Mouse (Mus musculus): ENCODE measurements around the gene Bri3bp. TPM values are rescaled to one million over a fixed set of nuclear protein-coding genes. Genes with fewer than 3 reads are reported as not detected.
"Not testable (repeated sequence)": the region's sequence is repeated elsewhere in the genome, so short reads cannot be mapped to it uniquely, and the experiment has no call there.

Gene Bri3bp
- polyA plus RNA-seq, 1 experiment from 2014 or later, result 40.2 TPM

DNA sequence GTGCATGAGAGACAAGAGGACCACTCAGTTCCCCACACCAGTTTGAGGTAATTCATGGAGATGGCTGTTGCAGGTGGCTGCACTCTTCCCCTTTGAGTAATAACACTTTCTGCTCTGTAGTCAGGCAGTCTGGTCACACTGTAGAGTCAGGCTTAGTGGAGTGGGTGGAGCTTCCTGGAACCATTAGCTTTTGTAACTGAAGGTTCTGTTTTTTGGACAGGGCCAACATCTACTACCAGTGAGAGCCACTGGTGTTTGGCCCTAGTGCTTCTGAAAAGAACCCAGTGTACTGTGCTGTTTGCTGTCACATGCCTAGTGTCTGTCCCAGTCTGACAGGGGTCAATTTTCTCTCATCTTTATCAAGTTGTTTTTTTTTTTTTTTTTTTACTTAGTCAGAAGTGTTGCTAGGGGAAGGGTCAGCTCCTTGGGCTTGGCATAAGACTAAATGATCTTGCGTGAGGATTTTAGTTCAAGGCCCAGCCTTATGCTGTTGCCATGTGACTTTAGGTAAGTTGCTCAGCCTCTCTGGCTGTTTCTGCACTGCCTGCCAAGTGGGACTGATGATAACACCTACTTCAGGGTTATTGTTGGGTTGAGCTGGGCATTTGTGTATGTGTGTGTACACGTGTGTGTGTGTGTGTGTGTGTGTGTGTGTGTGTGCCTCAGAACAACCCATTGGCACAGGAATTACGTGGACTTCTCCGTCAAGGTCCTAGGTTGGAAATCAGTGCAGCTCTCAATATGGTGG lies 43.8 kb downstream of the Bri3bp start:
- Histone ChIP-seq H3K27ac (ENCODE audit: low read depth, low read length) (no peak overlapping the region), H3K9me3 (ENCODE audit: control insufficient read depth, low read length) (no peaks in the 10 kb centered on the region), H3K36me3 (ENCODE audit: control insufficient read depth, insufficient read depth, low read length) (peaks cover 20% of the 10 kb centered on the region; the same call in 1 of the 2 replicates), H3K4me2 (ENCODE audit: low read length) (no peak overlapping the region), H3K9ac (ENCODE audit: low read depth, low read length) (no peak overlapping the region), H3K4me3 (ENCODE audit: low read length) (no peak overlapping the region), H3K27me3 (replicated peaks; ENCODE audit: control insufficient read depth, insufficient read depth, low read length) (no peaks in the 10 kb centered on the region), H3K4me1 (ENCODE audit: control insufficient read depth, insufficient read depth, low read depth, low read length) (peaks cover 13% of the 10 kb centered on the region)
- ATAC-seq, result no peak
- 94% methylated on average over 4 of the region's 4 CpGs for WGBS

DNA sequence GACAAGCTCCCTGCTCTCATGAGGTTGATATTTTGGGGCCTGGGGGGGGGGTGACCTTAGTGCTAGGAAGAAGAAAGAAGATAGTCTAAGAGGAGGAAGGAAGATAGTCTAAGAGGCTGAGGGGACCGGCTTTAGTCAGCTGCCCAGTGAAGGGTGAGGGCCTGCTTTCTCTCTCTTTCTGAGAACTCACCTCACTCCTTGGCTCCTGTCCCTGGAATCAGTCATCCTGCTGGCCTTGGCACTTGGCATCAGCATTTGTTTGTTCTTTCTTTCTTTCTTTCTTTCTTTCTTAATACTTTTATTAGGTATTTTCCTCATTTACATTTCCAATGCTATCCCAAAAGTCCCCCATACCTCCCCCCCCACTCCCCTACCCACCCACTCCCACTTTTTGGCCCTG lies 44.7 kb downstream of the Bri3bp start:
- no peak for ATAC-seq
- H3K4me2 ChIP-seq (ENCODE audit: low read length), result no peak overlapping the region
- 93% methylated on average over 1 of the region's 1 CpGs for WGBS
- no peak overlapping the region for H3K9ac ChIP-seq (ENCODE audit: low read depth, low read length)
- H3K36me3 ChIP-seq (ENCODE audit: control insufficient read depth, insufficient read depth, low read length), result peaks cover 20% of the 10 kb centered on the region
- no peaks in the 10 kb centered on the region for H3K27me3 ChIP-seq (replicated peaks; ENCODE audit: control insufficient read depth, insufficient read depth, low read length)
- H3K4me1 ChIP-seq (ENCODE audit: control insufficient read depth, insufficient read depth, low read depth, low read length), result peaks cover 8% of the 10 kb centered on the region
- no peaks in the 10 kb centered on the region for H3K9me3 ChIP-seq (ENCODE audit: control insufficient read depth, low read length)
- no peak overlapping the region for H3K4me3 ChIP-seq (ENCODE audit: low read length)
- no peak overlapping the region for H3K27ac ChIP-seq (ENCODE audit: low read depth, low read length)

DNA sequence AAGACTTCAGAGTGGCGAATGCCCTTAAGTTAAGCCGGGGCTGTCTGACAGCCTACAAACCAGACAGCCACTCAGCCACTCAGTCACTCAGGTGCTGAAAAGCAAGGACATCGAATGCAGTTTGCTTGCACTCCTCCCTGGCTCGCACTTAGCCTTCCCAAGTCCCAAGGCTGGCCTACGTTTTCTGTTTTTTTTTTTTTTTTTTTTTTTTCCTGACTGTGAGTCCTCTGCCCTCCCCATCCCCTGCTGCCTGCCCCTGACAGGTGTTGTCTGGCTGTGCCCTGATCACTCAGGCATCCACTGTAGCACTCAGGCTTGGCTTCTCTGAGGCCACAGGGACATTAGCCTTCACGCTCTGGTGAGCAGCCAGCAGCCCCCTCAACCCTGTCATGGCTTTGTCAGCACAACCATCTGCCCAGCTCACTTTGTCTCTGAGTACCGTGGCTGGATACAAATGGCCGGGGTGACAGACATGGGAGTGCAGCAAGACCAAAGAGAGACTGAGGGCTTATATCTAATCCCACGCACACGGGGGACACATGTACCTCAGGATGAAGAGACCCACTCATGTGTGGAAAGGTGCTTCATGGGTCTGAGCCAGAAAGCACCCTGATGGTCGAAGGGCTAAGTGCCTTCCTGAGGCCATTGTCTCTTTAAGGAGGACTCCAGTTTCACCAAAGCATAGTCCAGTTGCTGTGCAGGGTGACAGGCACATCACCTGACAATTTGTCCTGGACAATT lies 46.2 kb downstream of the Bri3bp start:
- WGBS, result 41% methylated on average over 11 of the region's 11 CpGs
- Histone ChIP-seq H3K9me3 (ENCODE audit: control insufficient read depth, low read length) (no peaks in the 10 kb centered on the region), H3K4me2 (ENCODE audit: low read length) (no peak overlapping the region), H3K27ac (ENCODE audit: low read depth, low read length) (peak overlapping the region; percentile 59), H3K9ac (ENCODE audit: low read depth, low read length) (no peak overlapping the region), H3K4me1 (ENCODE audit: control insufficient read depth, insufficient read depth, low read depth, low read length) (peaks cover 8% of the 10 kb centered on the region), H3K27me3 (replicated peaks; ENCODE audit: control insufficient read depth, insufficient read depth, low read length) (no peaks in the 10 kb centered on the region), H3K4me3 (ENCODE audit: low read length) (no peak overlapping the region), H3K36me3 (ENCODE audit: control insufficient read depth, insufficient read depth, low read length) (peaks cover 23% of the 10 kb centered on the region)
- peak; percentile 83 for ATAC-seq

DNA sequence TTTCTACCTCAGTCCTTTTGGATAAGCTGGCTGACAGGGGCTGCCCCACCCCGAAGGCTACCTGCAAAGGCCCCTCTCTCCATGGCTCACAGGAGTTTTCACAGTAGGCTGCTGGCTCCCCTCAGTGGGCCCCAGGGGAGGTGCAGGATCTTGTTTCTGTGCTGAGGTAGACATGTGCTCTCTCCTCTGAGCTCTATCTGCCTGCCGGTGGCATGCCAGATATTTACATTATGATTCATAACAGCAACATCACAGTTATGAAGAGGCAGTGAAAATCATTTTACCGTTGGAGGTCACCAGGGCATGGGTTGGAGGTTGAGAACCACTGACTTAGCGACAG lies 46.7 kb downstream of the Bri3bp start:
- Histone ChIP-seq H3K36me3 (ENCODE audit: control insufficient read depth, insufficient read depth, low read length) (peaks cover 23% of the 10 kb centered on the region), H3K27me3 (replicated peaks; ENCODE audit: control insufficient read depth, insufficient read depth, low read length) (no peaks in the 10 kb centered on the region), H3K4me1 (ENCODE audit: control insufficient read depth, insufficient read depth, low read depth, low read length) (peaks cover 8% of the 10 kb centered on the region), H3K4me3 (ENCODE audit: low read length) (no peak overlapping the region), H3K9me3 (ENCODE audit: control insufficient read depth, low read length) (no peaks in the 10 kb centered on the region), H3K9ac (ENCODE audit: low read depth, low read length) (no peak overlapping the region), H3K4me2 (ENCODE audit: low read length) (no peak overlapping the region), H3K27ac (ENCODE audit: low read depth, low read length) (peak overlapping the region; percentile 59)
- whole genome bisulfite sequencing, result 59% methylated on average over 4 of the region's 4 CpGs
- no peak for ATAC-seq

GRCm38 (mm10) chr5:125488953-125489352 lies 47.6 kb downstream of the Bri3bp start:
- not testable (repeated sequence) for H3K27me3 ChIP-seq (replicated peaks; ENCODE audit: control insufficient read depth, insufficient read depth, low read length); H3K4me1 ChIP-seq (ENCODE audit: control insufficient read depth, insufficient read depth, low read depth, low read length); H3K27ac ChIP-seq (ENCODE audit: low read depth, low read length); ATAC-seq; H3K9ac ChIP-seq (ENCODE audit: low read depth, low read length); H3K9me3 ChIP-seq (ENCODE audit: control insufficient read depth, low read length); H3K4me3 ChIP-seq (ENCODE audit: low read length); H3K4me2 ChIP-seq (ENCODE audit: low read length)
- peaks cover 21% of the 10 kb centered on the region for H3K36me3 ChIP-seq (ENCODE audit: control insufficient read depth, insufficient read depth, low read length)
- WGBS, result 90% methylated on average over 5 of the region's 5 CpGs

DNA sequence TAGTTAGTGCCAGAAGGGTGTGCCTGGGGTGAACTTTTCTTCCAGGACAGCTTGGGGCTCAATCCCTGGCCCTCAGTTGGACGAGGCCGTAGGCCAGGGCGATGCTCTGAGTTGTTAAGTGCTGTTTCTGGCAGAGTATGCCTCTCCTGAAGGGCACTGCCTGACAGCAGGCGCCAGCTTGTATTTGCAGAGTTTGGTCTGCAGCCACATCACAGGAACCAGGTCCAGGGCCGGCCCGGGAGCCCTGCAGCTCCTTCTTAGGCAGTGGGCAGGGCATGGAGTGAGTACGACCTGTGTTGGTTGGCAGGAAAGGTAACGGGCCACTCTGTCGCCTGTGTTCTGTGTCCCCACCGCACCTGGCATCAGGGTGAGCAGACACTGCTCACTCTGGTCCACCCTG lies 49.7 kb downstream of the Bri3bp start:
- ATAC-seq, result 0 out of 2 replicates have a peak, but pooled peaks have one; percentile 5
- Histone ChIP-seq H3K27me3 (replicated peaks; ENCODE audit: control insufficient read depth, insufficient read depth, low read length) (no peaks in the 10 kb centered on the region), H3K4me1 (ENCODE audit: control insufficient read depth, insufficient read depth, low read depth, low read length) (peaks cover 8% of the 10 kb centered on the region), H3K36me3 (ENCODE audit: control insufficient read depth, insufficient read depth, low read length) (peaks cover 20% of the 10 kb centered on the region), H3K4me3 (ENCODE audit: low read length) (no peak overlapping the region), H3K27ac (ENCODE audit: low read depth, low read length) (no peak overlapping the region), H3K4me2 (ENCODE audit: low read length) (no peak overlapping the region), H3K9me3 (ENCODE audit: control insufficient read depth, low read length) (no peaks in the 10 kb centered on the region), H3K9ac (ENCODE audit: low read depth, low read length) (no peak overlapping the region)
- 80% methylated on average over 10 of the region's 10 CpGs for WGBS

DNA sequence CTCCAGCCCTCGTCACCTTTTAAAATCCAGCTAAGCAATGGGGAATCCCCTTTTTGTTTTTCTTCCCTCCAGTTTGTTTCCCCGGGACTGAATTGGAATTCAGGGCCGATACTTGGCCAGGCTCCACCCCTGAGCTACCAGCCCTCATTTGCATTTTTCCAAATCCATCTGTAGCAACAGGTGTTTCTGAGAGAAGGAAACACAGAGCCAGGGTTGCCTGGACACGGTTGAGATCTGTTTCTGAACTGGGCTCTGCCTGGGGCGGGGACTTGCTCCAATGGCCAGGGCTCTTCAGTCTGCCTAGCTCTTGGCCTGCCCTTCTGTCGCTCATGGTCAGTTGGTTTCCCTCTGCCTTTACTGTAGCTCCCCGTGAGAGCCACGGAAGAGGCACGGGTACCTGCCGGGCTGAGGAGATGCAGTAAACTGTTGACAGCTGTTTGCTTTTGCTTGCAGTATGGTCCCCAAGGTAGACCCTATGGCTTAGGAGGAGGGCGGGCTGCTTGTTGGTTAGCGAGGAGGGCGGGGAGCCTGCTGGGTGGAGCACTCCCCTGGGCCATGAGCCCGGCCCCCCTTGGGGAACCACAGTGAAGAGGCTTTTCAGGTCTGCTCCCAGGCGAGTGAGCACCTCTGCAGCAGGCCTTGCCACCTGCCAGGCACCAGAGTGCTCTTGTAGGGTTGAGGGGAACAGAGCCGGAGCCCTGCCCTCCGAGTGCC lies 51.2 kb downstream of the Bri3bp start:
- no peak overlapping the region for H3K27ac ChIP-seq (ENCODE audit: low read depth, low read length)
- H3K9ac ChIP-seq (ENCODE audit: low read depth, low read length), result no peak overlapping the region
- peaks cover 18% of the 10 kb centered on the region for H3K36me3 ChIP-seq (ENCODE audit: control insufficient read depth, insufficient read depth, low read length)
- H3K9me3 ChIP-seq (ENCODE audit: control insufficient read depth, low read length), result no peaks in the 10 kb centered on the region
- H3K4me1 ChIP-seq (ENCODE audit: control insufficient read depth, insufficient read depth, low read depth, low read length), result peaks cover 4% of the 10 kb centered on the region
- H3K4me2 ChIP-seq (ENCODE audit: low read length), result no peak overlapping the region
- peak; percentile 46 for ATAC-seq
- no peaks in the 10 kb centered on the region for H3K27me3 ChIP-seq (replicated peaks; ENCODE audit: control insufficient read depth, insufficient read depth, low read length)
- H3K4me3 ChIP-seq (ENCODE audit: low read length), result no peak overlapping the region
- WGBS, result 54% methylated on average over 17 of the region's 17 CpGs

DNA sequence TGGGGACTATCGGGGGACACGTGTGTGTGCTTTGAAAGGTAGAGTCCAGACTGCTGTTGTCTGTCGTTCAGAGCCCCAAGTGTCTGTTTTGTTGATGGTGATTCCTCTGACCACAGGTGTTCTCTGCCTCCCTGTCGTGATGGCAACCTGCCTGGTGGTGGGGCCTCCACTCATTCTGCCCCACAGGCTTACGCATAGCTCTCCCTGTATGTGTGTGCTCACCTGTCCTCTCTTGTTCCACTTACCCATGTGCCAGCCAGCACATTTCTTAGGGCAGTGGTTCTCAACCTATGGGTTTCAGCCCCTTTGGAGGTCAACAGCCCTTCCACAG lies 51.7 kb downstream of the Bri3bp start:
- no peak overlapping the region for H3K4me3 ChIP-seq (ENCODE audit: low read length)
- H3K27me3 ChIP-seq (replicated peaks; ENCODE audit: control insufficient read depth, insufficient read depth, low read length), result no peaks in the 10 kb centered on the region
- no peak for ATAC-seq
- H3K4me2 ChIP-seq (ENCODE audit: low read length), result no peak overlapping the region
- 63% methylated on average over 5 of the region's 5 CpGs for WGBS
- H3K4me1 ChIP-seq (ENCODE audit: control insufficient read depth, insufficient read depth, low read depth, low read length), result peaks cover 3% of the 10 kb centered on the region
- H3K36me3 ChIP-seq (ENCODE audit: control insufficient read depth, insufficient read depth, low read length), result peaks cover 16% of the 10 kb centered on the region
- no peaks in the 10 kb centered on the region for H3K9me3 ChIP-seq (ENCODE audit: control insufficient read depth, low read length)
- H3K27ac ChIP-seq (ENCODE audit: low read depth, low read length), result no peak overlapping the region
- no peak overlapping the region for H3K9ac ChIP-seq (ENCODE audit: low read depth, low read length)

DNA sequence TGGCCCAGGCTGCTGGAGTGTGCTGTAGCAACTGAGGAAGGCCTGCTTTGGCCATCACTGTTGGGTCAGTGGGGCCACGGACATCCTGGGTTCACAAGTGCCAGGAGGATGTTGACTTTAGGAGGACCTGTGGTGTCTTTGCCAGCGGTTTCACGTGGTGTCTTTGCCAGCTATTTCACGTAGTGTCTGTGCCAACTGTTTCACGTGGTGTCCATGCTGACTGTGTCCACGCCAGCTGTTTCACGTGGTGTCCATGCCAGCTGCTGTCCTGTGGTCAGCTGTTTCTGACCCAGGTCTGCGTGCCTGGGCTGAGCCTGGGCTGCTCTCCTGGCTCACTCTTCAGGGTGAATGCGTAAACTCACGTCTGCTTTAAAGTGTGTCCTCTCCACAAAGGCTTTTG lies 54.3 kb downstream of the Bri3bp start:
- H3K9me3 ChIP-seq (ENCODE audit: control insufficient read depth, low read length), result no peaks in the 10 kb centered on the region
- no peak overlapping the region for H3K4me2 ChIP-seq (ENCODE audit: low read length)
- H3K27ac ChIP-seq (ENCODE audit: low read depth, low read length), result no peak overlapping the region
- WGBS, result 82% methylated on average over 10 of the region's 10 CpGs
- peaks cover 2% of the 10 kb centered on the region; the same call in 1 of the 2 replicates for H3K4me1 ChIP-seq (ENCODE audit: control insufficient read depth, insufficient read depth, low read depth, low read length)
- peaks cover 12% of the 10 kb centered on the region for H3K36me3 ChIP-seq (ENCODE audit: control insufficient read depth, insufficient read depth, low read length)
- no peak overlapping the region for H3K9ac ChIP-seq (ENCODE audit: low read depth, low read length)
- no peak overlapping the region for H3K4me3 ChIP-seq (ENCODE audit: low read length)
- no peak for ATAC-seq
- H3K27me3 ChIP-seq (replicated peaks; ENCODE audit: control insufficient read depth, insufficient read depth, low read length), result no peaks in the 10 kb centered on the region

Data from hindbrain, embryonic 16.5 days (tissue).